Mouse (Mus musculus) stomach, embryonic 14.5 days (tissue): ENCODE measurements around the gene Vwa7. TPM values are rescaled to one million over a fixed set of nuclear protein-coding genes. Genes with fewer than 3 reads are reported as not detected.

ENCODE experiments used
- ATAC-seq: fragments of 200-750 bp; cut with Nextera tagmentation; 2 replicates; pipeline ENCODE4 v1.8.0; 2017; ENCODE audit warnings: low read depth, moderate TSS enrichment; ENCODE audit not compliant: insufficient number of reproducible peaks, insufficient read depth, low FRiP score
- H3K27ac ChIP-seq: fragments of 300-500 bp; sonication (generic); 2 replicates; pipeline ENCODE4 v1.5.1; 2014; ENCODE audit warnings: mild to moderate bottlenecking, low read length, moderate library complexity, mixed read lengths
- H3K27me3 ChIP-seq: fragments of 300-500 bp; sonication (generic); 2 replicates; pipeline ENCODE4 v1.6.1; 2014; ENCODE audit warnings: low read length, control low read depth, mixed read lengths; ENCODE audit not compliant: control insufficient read depth, insufficient read depth
- H3K36me3 ChIP-seq: fragments of 300-500 bp; sonication (generic); 2 replicates; pipeline ENCODE4 v1.6.1; 2014; ENCODE audit warnings: mild to moderate bottlenecking, control low read depth, low read length, moderate library complexity, mixed read lengths; ENCODE audit not compliant: control insufficient read depth, insufficient read depth
- H3K4me1 ChIP-seq: fragments of 300-500 bp; sonication (generic); 2 replicates; pipeline ENCODE4 v1.6.1; 2014; ENCODE audit warnings: low read length, control low read depth, mixed read lengths; ENCODE audit not compliant: control insufficient read depth, insufficient read depth
- H3K4me2 ChIP-seq: fragments of 300-500 bp; sonication (generic); replicated peaks from 2 replicates; pipeline ENCODE4 v1.6.1; 2014; ENCODE audit warnings: low read depth, low read length, control low read depth
- H3K4me3 ChIP-seq: fragments of 300-500 bp; sonication (generic); 2 replicates; pipeline ENCODE4 v1.5.1; 2014; ENCODE audit warnings: low read depth, low read length, control low read depth
- H3K9ac ChIP-seq: fragments of 300-500 bp; sonication (generic); replicated peaks from 2 replicates; pipeline ENCODE4 v1.6.1; 2014; ENCODE audit warnings: low read depth, mild to moderate bottlenecking, control low read depth, low read length, moderate library complexity, mixed read lengths
- H3K9me3 ChIP-seq: fragments of 300-500 bp; sonication (generic); 2 replicates; pipeline ENCODE4 v1.6.1; 2016; ENCODE audit warnings: low read depth, low read length, control low read depth; ENCODE audit not compliant: control insufficient read depth
- WGBS: fragments of 180-500 bp; shearing (Covaris S2); extraction: QIAGEN DNeasy Blood & Tissue Kit; methylation state at CpG from one replicate; pipeline ENCODE4 v1.1.7; 2014; 5-methylcytosine and 5-hydroxymethylcytosine counted together
- polyA plus RNA-seq: library from polyadenylated mRNA; unstranded; fragments of >200 nt; fragmentation: Nextera tagmentation; extraction: Ambion mirVana; gene quantifications from 2 replicates; pipeline ENCODE4 v1.2.1, GENCODE M21; 2014

Vwa7 gene
- polyA plus RNA-seq, 1 experiment from 2014 or later, result 0.22 TPM

- ATAC-seq, result no peak
- H3K9ac ChIP-seq, result peak within 1 kb of the TSS; percentile 46
- H3K4me1 ChIP-seq, result peaks cover 21% of the 10 kb centered on the region
- peak within 1 kb of the TSS; percentile 51 for H3K4me2 ChIP-seq
- H3K9me3 ChIP-seq, result no peaks in the 10 kb centered on the region
- H3K4me3 ChIP-seq, result peak within 1 kb of the TSS; percentile 25
- H3K36me3 ChIP-seq, result peaks cover 8% of the 10 kb centered on the region
- no peaks in the 10 kb centered on the region for H3K27me3 ChIP-seq
- peak within 1 kb of the TSS; percentile 86; the same call in 1 of the 2 replicates for H3K27ac ChIP-seq
- 51% methylated on average over 10 of the region's 10 CpGs for WGBS
These were observed 49.7 kb downstream of the Vwa7 start, which contains the start of gene Mpig6b for GRCm38 (mm10) chr17:35066084-35066483. Mpig6b (minus strand) TSS chr17:35066184.

- 70% methylated on average over 17 of the region's 17 CpGs for WGBS
- H3K4me3 ChIP-seq, result no peak overlapping the region
These were observed 52.0 kb downstream of the Vwa7 start for GRCm38 (mm10) chr17:35068213-35068914.

GRCm38 (mm10) chr17:35070556-35071229 lies 54.3 kb downstream of the Vwa7 start:
- Histone ChIP-seq H3K27ac (no peak overlapping the region), H3K4me3 (no peak overlapping the region), H3K27me3 (no peaks in the 10 kb centered on the region), H3K9me3 (no peaks in the 10 kb centered on the region), H3K36me3 (no peaks in the 10 kb centered on the region), H3K4me2 (no peak overlapping the region), H3K9ac (no peak overlapping the region), H3K4me1 (peaks cover 7% of the 10 kb centered on the region)
- 46% methylated on average over 6 of the region's 6 CpGs for WGBS
- peak; percentile 66; the same call in 1 of the 2 replicates for ATAC-seq

More at GRCm38 (mm10) chr17:35068213-35068914, 52.0 kb downstream of the Vwa7 start:
- Histone ChIP-seq H3K4me1 (peaks cover 18% of the 10 kb centered on the region), H3K4me2 (no peak overlapping the region), H3K27me3 (no peaks in the 10 kb centered on the region), H3K9me3 (no peaks in the 10 kb centered on the region), H3K9ac (no peak overlapping the region), H3K36me3 (no peaks in the 10 kb centered on the region), H3K27ac (no peak overlapping the region)
- no peak for ATAC-seq

- H3K27ac ChIP-seq, result no peak overlapping the region
- H3K27me3 ChIP-seq, result no peaks in the 10 kb centered on the region
- H3K4me2 ChIP-seq, result no peak overlapping the region
- ATAC-seq, result no peak
- WGBS, result 71% methylated on average over 9 of the region's 9 CpGs
- no peak overlapping the region for H3K9ac ChIP-seq
- no peak overlapping the region for H3K4me3 ChIP-seq
- H3K4me1 ChIP-seq, result 0 out of 2 replicates have a peak, but pooled peaks cover 6% of the 10 kb centered on the region
- no peaks in the 10 kb centered on the region for H3K36me3 ChIP-seq
- no peaks in the 10 kb centered on the region for H3K9me3 ChIP-seq
These were observed 55.1 kb downstream of the Vwa7 start for GRCm38 (mm10) chr17:35071454-35071853.

- Histone ChIP-seq H3K27ac (no peak overlapping the region), H3K4me2 (no peak overlapping the region), H3K4me3 (no peak overlapping the region), H3K4me1 (0 out of 2 replicates have a peak, but pooled peaks cover 16% of the 10 kb centered on the region), H3K36me3 (no peaks in the 10 kb centered on the region), H3K9ac (no peak overlapping the region), H3K27me3 (no peaks in the 10 kb centered on the region), H3K9me3 (no peaks in the 10 kb centered on the region)
- WGBS, result 49% methylated on average over 17 of the region's 17 CpGs
- ATAC-seq, result no peak
These were observed 57.7 kb downstream of the Vwa7 start for GRCm38 (mm10) chr17:35074097-35074496.

Other genes with a start within 250 kb of the Vwa7 start
- not detected in 2 replicates for gene Cyp21a1, start 212.0 kb upstream of the Vwa7 start, polyA plus RNA-seq
- gene Stk19, start 179.6 kb upstream of the Vwa7 start, polyA plus RNA-seq, result 22.3 and 27.3 TPM in 2 replicates
- 52.9 and 56.4 TPM in 2 replicates for gene Dxo, start 179.6 kb upstream of the Vwa7 start, polyA plus RNA-seq
- gene Skiv2l, start 166.4 kb upstream of the Vwa7 start, polyA plus RNA-seq, result 37.7 and 39.5 TPM in 2 replicates
- 101 and 114 TPM in 2 replicates for gene Nelfe, start 166.2 kb upstream of the Vwa7 start, polyA plus RNA-seq
- 6.7 and 9.4 TPM in 2 replicates for gene Cfb, start 154.1 kb upstream of the Vwa7 start, polyA plus RNA-seq
- gene Zbtb12, start 137.1 kb upstream of the Vwa7 start, polyA plus RNA-seq, result 0.87 and 1.2 TPM in 2 replicates
- gene Gm20547, start 134.5 kb upstream of the Vwa7 start, polyA plus RNA-seq, result not detected in 2 replicates
- gene C2, start 118.3 kb upstream of the Vwa7 start, polyA plus RNA-seq, result 2.8 TPM in 2 replicates
- 69.4 and 79.4 TPM in 2 replicates for gene Ehmt2, start 118.1 kb upstream of the Vwa7 start, polyA plus RNA-seq
- gene Slc44a4, start 102.1 kb upstream of the Vwa7 start, polyA plus RNA-seq, result 5.3 and 6.4 TPM in 2 replicates
- gene Neu1, start 85.3 kb upstream of the Vwa7 start, polyA plus RNA-seq, result 15.1 and 16.2 TPM in 2 replicates
- 0.54 and 0.84 TPM in 2 replicates for gene Hspa1b, start 57.3 kb upstream of the Vwa7 start, polyA plus RNA-seq
- gene Gm20481, start 46.7 kb upstream of the Vwa7 start, polyA plus RNA-seq, result 0.66 TPM in 1 of 2 replicates, not detected in the other
- 4.9 and 6.0 TPM in 2 replicates for gene Hspa1a, start 44.4 kb upstream of the Vwa7 start, polyA plus RNA-seq
- 0.73 and 0.75 TPM in 2 replicates for gene Hspa1l, start 43.9 kb upstream of the Vwa7 start, polyA plus RNA-seq
- gene Lsm2, start 34.7 kb upstream of the Vwa7 start, polyA plus RNA-seq, result 177 and 205 TPM in 2 replicates
- 84.0 and 92.3 TPM in 2 replicates for gene Vars, start 15.6 kb upstream of the Vwa7 start, polyA plus RNA-seq
- gene Sapcd1, start 11.4 kb downstream of the Vwa7 start, polyA plus RNA-seq, result 16.3 and 21.3 TPM in 2 replicates
- gene Msh5, start 30.2 kb downstream of the Vwa7 start, polyA plus RNA-seq, result 3.6 and 3.8 TPM in 2 replicates
- gene Clic1, start 33.4 kb downstream of the Vwa7 start, polyA plus RNA-seq, result 83.0 and 88.5 TPM in 2 replicates
- 292 and 322 TPM in 2 replicates for gene Ddah2, start 42.5 kb downstream of the Vwa7 start, polyA plus RNA-seq
- gene Ly6g6c, start 48.8 kb downstream of the Vwa7 start, polyA plus RNA-seq, result 0.30 and 0.63 TPM in 2 replicates
- gene Mpig6b, start 49.6 kb downstream of the Vwa7 start, polyA plus RNA-seq, result 0.97 and 1.3 TPM in 2 replicates
- gene Ly6g6e, start 60.3 kb downstream of the Vwa7 start, polyA plus RNA-seq, result 7.8 and 9.7 TPM in 2 replicates
- 1.5 and 2.1 TPM in 2 replicates for gene Ly6g6d, start 61.5 kb downstream of the Vwa7 start, polyA plus RNA-seq
- 0.29 TPM in 1 of 2 replicates, not detected in the other for gene Ly6g6f, start 69.0 kb downstream of the Vwa7 start, polyA plus RNA-seq
- 77.1 and 81.4 TPM in 2 replicates for gene Abhd16a, start 72.7 kb downstream of the Vwa7 start, polyA plus RNA-seq
- gene Ly6g5c, start 91.7 kb downstream of the Vwa7 start, polyA plus RNA-seq, result not detected in 2 replicates
- gene Ly6g5b, start 98.8 kb downstream of the Vwa7 start, polyA plus RNA-seq, result 0.49 and 0.81 TPM in 2 replicates
- gene Gpank1, start 104.9 kb downstream of the Vwa7 start, polyA plus RNA-seq, result 20.3 and 21.9 TPM in 2 replicates
- gene Csnk2b, start 105.5 kb downstream of the Vwa7 start, polyA plus RNA-seq, result 269 and 270 TPM in 2 replicates
- gene D17H6S53E, start 109.8 kb downstream of the Vwa7 start, polyA plus RNA-seq, result 10.1 and 13.3 TPM in 2 replicates
- gene Apom, start 115.5 kb downstream of the Vwa7 start, polyA plus RNA-seq, result 0.75 and 0.77 TPM in 2 replicates
- 86.5 and 89.0 TPM in 2 replicates for gene Bag6, start 118.6 kb downstream of the Vwa7 start, polyA plus RNA-seq
- gene Prrc2a, start 148.3 kb downstream of the Vwa7 start, polyA plus RNA-seq, result 209 and 222 TPM in 2 replicates
- 16.4 and 19.6 TPM in 2 replicates for gene Aif1, start 159.5 kb downstream of the Vwa7 start, polyA plus RNA-seq
- gene Lst1, start 171.9 kb downstream of the Vwa7 start, polyA plus RNA-seq, result 18.5 and 21.1 TPM in 2 replicates
- 1.4 and 1.8 TPM in 2 replicates for gene Ltb, start 177.9 kb downstream of the Vwa7 start, polyA plus RNA-seq
- gene Tnf, start 185.4 kb downstream of the Vwa7 start, polyA plus RNA-seq, result 0.20 and 0.34 TPM in 2 replicates
- gene Lta, start 188.8 kb downstream of the Vwa7 start, polyA plus RNA-seq, result 0.42 and 0.59 TPM in 2 replicates
- gene Gm16181, start 204.3 kb downstream of the Vwa7 start, polyA plus RNA-seq, result not detected in 2 replicates
- gene Atp6v1g2, start 217.1 kb downstream of the Vwa7 start, polyA plus RNA-seq, result 8.1 and 8.5 TPM in 2 replicates
- 3.5 and 3.8 TPM in 2 replicates for gene Nfkbil1, start 219.2 kb downstream of the Vwa7 start, polyA plus RNA-seq
- gene Ddx39b, start 225.2 kb downstream of the Vwa7 start, polyA plus RNA-seq, result 467 and 480 TPM in 2 replicates
- 77.6 and 83.3 TPM in 2 replicates for gene H2-D1, start 246.2 kb downstream of the Vwa7 start, polyA plus RNA-seq